Mouse (Mus musculus): ENCODE data around the gene Cnep1r1. TPM values are rescaled to one million over a fixed set of nuclear protein-coding genes. Genes with fewer than 3 reads are reported as not detected.

Gene Cnep1r1
- polyA plus RNA-seq (2015; fragmentation: Nextera tagmentation; extraction: Ambion mirVana): 46.5 and 52.0 TPM in 2 replicates

- peaks cover 19% of the 10 kb centered on the region for H3K36me3 ChIP-seq
- H3K4me3 ChIP-seq: peak within 1 kb of the TSS; percentile 76
- no peaks in the 10 kb centered on the region for H3K9me3 ChIP-seq
- peak within 1 kb of the TSS; percentile 86 for H3K9ac ChIP-seq
- peak; percentile 100 for ATAC-seq (ENCODE audit: low read depth)
- H3K4me2 ChIP-seq: peak within 1 kb of the TSS; percentile 66
- WGBS: under 1% methylated on average over 48 of the region's 49 CpGs
- H3K27ac ChIP-seq (replicated peaks): peak within 1 kb of the TSS; percentile 76
- peaks cover 15% of the 10 kb centered on the region for H3K4me1 ChIP-seq (replicated peaks)
- no peaks in the 10 kb centered on the region for H3K27me3 ChIP-seq
Observed at GRCm38 (mm10) chr8:88118456-88119036, at the start of gene Cnep1r1. Cnep1r1 (plus strand) TSS chr8:88118769.

DNA sequence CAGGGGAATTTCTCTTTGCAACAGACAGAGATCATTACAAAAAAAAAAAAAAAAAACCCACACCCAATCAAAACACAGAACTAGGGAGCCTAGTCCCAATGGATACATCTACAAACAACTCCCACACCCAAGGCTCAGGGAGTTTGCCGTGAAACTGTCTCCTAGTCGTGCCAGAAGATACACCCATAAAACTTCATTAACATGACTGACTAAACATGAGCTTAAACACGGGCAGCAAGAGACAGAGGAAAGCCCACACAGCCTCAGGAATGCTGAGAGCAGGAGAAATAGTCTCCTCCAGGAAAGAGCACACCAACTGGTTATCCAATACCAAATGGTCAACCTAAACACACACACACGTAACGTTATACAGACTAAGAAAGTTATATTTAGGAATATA, 36.4 kb upstream of the Cnep1r1 start:
- no peaks in the 10 kb centered on the region for H3K4me1 ChIP-seq (replicated peaks)
- no peaks in the 10 kb centered on the region for H3K27me3 ChIP-seq
- H3K9ac ChIP-seq: no peak overlapping the region
- H3K4me3 ChIP-seq: no peak overlapping the region
- no peaks in the 10 kb centered on the region for H3K9me3 ChIP-seq
- H3K27ac ChIP-seq (replicated peaks): no peak overlapping the region
- no peak for ATAC-seq (ENCODE audit: low read depth)
- H3K4me2 ChIP-seq: no peak overlapping the region
- no peaks in the 10 kb centered on the region for H3K36me3 ChIP-seq
- 71% methylated on average over 5 of the region's 5 CpGs for WGBS

- Histone ChIP-seq H3K36me3 (no peaks in the 10 kb centered on the region), H3K4me2 (no peak overlapping the region), H3K4me1 (replicated peaks) (no peaks in the 10 kb centered on the region), H3K9ac (no peak overlapping the region), H3K4me3 (no peak overlapping the region), H3K27ac (replicated peaks) (no peak overlapping the region), H3K27me3 (no peaks in the 10 kb centered on the region), H3K9me3 (no peaks in the 10 kb centered on the region)
- no peak for ATAC-seq (ENCODE audit: low read depth)
Observed at GRCm38 (mm10) chr8:88088006-88088405, 30.6 kb upstream of the Cnep1r1 start.

GRCm38 (mm10) chr8:88091661-88092060, 26.9 kb upstream of the Cnep1r1 start:
- 88% methylated on average over 2 of the region's 2 CpGs for WGBS

GRCm38 (mm10) chr8:88093367-88093766, 25.2 kb upstream of the Cnep1r1 start:
- Histone ChIP-seq H3K4me3 (no peak overlapping the region), H3K4me2 (no peak overlapping the region), H3K27ac (replicated peaks) (no peak overlapping the region), H3K9ac (no peak overlapping the region), H3K27me3 (no peaks in the 10 kb centered on the region), H3K4me1 (replicated peaks) (no peaks in the 10 kb centered on the region), H3K36me3 (no peaks in the 10 kb centered on the region), H3K9me3 (no peaks in the 10 kb centered on the region)
- ATAC-seq (ENCODE audit: low read depth): no peak
- 73% methylated on average over 4 of the region's 4 CpGs for WGBS

More at GRCm38 (mm10) chr8:88091661-88092060, 26.9 kb upstream of the Cnep1r1 start:
- H3K4me3 ChIP-seq: no peak overlapping the region
- ATAC-seq (ENCODE audit: low read depth): no peak
- H3K4me1 ChIP-seq (replicated peaks): no peaks in the 10 kb centered on the region
- no peaks in the 10 kb centered on the region for H3K27me3 ChIP-seq
- no peak overlapping the region for H3K9ac ChIP-seq
- no peaks in the 10 kb centered on the region for H3K36me3 ChIP-seq
- no peaks in the 10 kb centered on the region for H3K9me3 ChIP-seq
- no peak overlapping the region for H3K4me2 ChIP-seq
- H3K27ac ChIP-seq (replicated peaks): no peak overlapping the region

GRCm38 (mm10) chr8:88098856-88099255, 19.7 kb upstream of the Cnep1r1 start:
- Histone ChIP-seq H3K36me3 (no peaks in the 10 kb centered on the region), H3K27ac (replicated peaks) (no peak overlapping the region), H3K9ac (no peak overlapping the region), H3K9me3 (no peaks in the 10 kb centered on the region), H3K4me1 (replicated peaks) (no peaks in the 10 kb centered on the region), H3K4me2 (no peak overlapping the region), H3K27me3 (no peaks in the 10 kb centered on the region), H3K4me3 (no peak overlapping the region)
- 85% methylated on average over 4 of the region's 4 CpGs for WGBS
- no peak for ATAC-seq (ENCODE audit: low read depth)

GRCm38 (mm10) chr8:88099526-88099925, 19.0 kb upstream of the Cnep1r1 start:
- no peaks in the 10 kb centered on the region for H3K4me1 ChIP-seq (replicated peaks)
- no peak overlapping the region for H3K27ac ChIP-seq (replicated peaks)
- H3K27me3 ChIP-seq: no peaks in the 10 kb centered on the region
- no peak for ATAC-seq (ENCODE audit: low read depth)
- H3K4me2 ChIP-seq: no peak overlapping the region
- WGBS: 0% methylated on average over 1 of the region's 1 CpGs
- no peaks in the 10 kb centered on the region for H3K36me3 ChIP-seq
- H3K9ac ChIP-seq: no peak overlapping the region
- no peak overlapping the region for H3K4me3 ChIP-seq
- H3K9me3 ChIP-seq: no peaks in the 10 kb centered on the region

DNA sequence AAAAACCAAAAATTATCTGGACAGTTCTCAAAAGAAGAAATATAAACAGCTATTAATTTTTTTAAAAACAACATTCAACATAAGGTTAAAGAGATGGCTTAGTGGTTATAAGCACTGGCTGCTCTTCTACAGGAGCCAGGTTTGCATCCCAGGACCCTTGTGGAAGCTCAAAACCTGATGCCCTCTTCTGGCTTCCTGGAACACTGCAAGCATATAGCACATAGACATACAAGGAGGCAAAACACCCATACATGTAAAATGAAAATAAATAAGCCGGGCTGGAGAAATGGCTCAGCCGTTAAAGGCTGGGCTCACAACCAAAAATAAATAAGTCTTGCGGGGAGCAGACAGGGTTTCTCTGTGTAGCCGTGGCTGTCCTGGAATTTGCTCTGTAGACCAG, 9.3 kb upstream of the Cnep1r1 start:
- H3K36me3 ChIP-seq: no peaks in the 10 kb centered on the region
- no peak overlapping the region for H3K27ac ChIP-seq (replicated peaks)
- no peak overlapping the region for H3K4me2 ChIP-seq
- H3K4me1 ChIP-seq (replicated peaks): no peaks in the 10 kb centered on the region
- no peak for ATAC-seq (ENCODE audit: low read depth)
- no peaks in the 10 kb centered on the region for H3K9me3 ChIP-seq
- no peak overlapping the region for H3K9ac ChIP-seq
- no peak overlapping the region for H3K4me3 ChIP-seq
- WGBS: 91% methylated on average over 4 of the region's 4 CpGs
- no peaks in the 10 kb centered on the region for H3K27me3 ChIP-seq

DNA sequence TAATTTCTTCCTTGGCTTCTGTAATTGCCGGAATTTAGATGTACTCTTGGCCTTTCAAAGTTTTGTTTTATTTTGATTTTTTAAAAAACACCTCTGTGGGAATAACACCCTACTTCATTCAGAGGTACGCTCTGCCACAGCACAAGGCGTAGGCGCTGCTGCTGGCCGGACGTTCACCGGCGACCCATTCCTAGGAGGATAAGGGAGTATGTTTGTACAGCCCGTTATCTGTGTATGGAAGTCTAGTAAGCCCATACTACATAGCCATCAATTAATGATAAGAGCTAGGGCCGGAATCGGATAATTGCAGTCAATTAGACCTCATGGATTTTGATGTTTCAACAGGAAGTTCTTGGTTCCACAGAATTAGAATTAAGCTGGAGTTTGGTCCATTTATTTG, 507 bp downstream of the Cnep1r1 start:
- Histone ChIP-seq H3K4me1 (replicated peaks) (peaks cover 15% of the 10 kb centered on the region), H3K27me3 (no peaks in the 10 kb centered on the region), H3K9me3 (no peaks in the 10 kb centered on the region), H3K4me3 (peak overlapping the region; percentile 76), H3K9ac (peak overlapping the region; percentile 86), H3K27ac (replicated peaks) (peak overlapping the region; percentile 76; the same call in 1 of the 2 replicates), H3K36me3 (peaks cover 22% of the 10 kb centered on the region), H3K4me2 (peak overlapping the region; percentile 66)
- ATAC-seq (ENCODE audit: low read depth): 0 out of 2 replicates have a peak, but pooled peaks have one; percentile 65
- 1% methylated on average over 11 of the region's 11 CpGs for WGBS

GRCm38 (mm10) chr8:88124850-88125249, 6.3 kb downstream of the Cnep1r1 start:
- Histone ChIP-seq H3K27me3 (no peaks in the 10 kb centered on the region), H3K9me3 (no peaks in the 10 kb centered on the region), H3K4me1 (replicated peaks) (peaks cover 8% of the 10 kb centered on the region; the same call in 1 of the 2 replicates), H3K4me2 (no peak overlapping the region), H3K36me3 (peaks cover 66% of the 10 kb centered on the region), H3K4me3 (no peak overlapping the region), H3K27ac (replicated peaks) (no peak overlapping the region), H3K9ac (no peak overlapping the region)
- no peak for ATAC-seq (ENCODE audit: low read depth)
- WGBS: 88% methylated on average over 2 of the region's 2 CpGs

- ATAC-seq (ENCODE audit: low read depth): no peak
Observed at GRCm38 (mm10) chr8:88129397-88129796, 10.8 kb downstream of the Cnep1r1 start.

GRCm38 (mm10) chr8:88130754-88131317, 12.3 kb downstream of the Cnep1r1 start:
- peaks cover 72% of the 10 kb centered on the region for H3K36me3 ChIP-seq

More at GRCm38 (mm10) chr8:88129397-88129796, 10.8 kb downstream of the Cnep1r1 start:
- Histone ChIP-seq H3K27ac (replicated peaks) (no peak overlapping the region), H3K9ac (no peak overlapping the region), H3K4me3 (no peak overlapping the region), H3K36me3 (peaks cover 74% of the 10 kb centered on the region), H3K4me2 (no peak overlapping the region), H3K9me3 (no peaks in the 10 kb centered on the region), H3K27me3 (no peaks in the 10 kb centered on the region), H3K4me1 (replicated peaks) (no peaks in the 10 kb centered on the region)
- WGBS: 91% methylated on average over 4 of the region's 4 CpGs

More at GRCm38 (mm10) chr8:88130754-88131317, 12.3 kb downstream of the Cnep1r1 start:
- Histone ChIP-seq H3K27ac (replicated peaks) (no peak overlapping the region), H3K27me3 (no peaks in the 10 kb centered on the region), H3K9me3 (no peaks in the 10 kb centered on the region), H3K4me1 (replicated peaks) (no peaks in the 10 kb centered on the region), H3K4me2 (no peak overlapping the region), H3K4me3 (no peak overlapping the region), H3K9ac (no peak overlapping the region)
- WGBS: 64% methylated on average over 7 of the region's 7 CpGs
- ATAC-seq (ENCODE audit: low read depth): no peak

All from neural tube, embryonic 13.5 days (tissue).